Mouse (Mus musculus): Measurements from ENCODE around the gene Cope. TPM values are rescaled to one million over a fixed set of nuclear protein-coding genes. Genes with fewer than 3 reads are reported as not detected.

Gene Cope
- polyA plus RNA-seq, 1 experiment from 2014 or later, result 288 TPM

Other genes with a start within 250 kb of the Cope start
- gene Tm6sf2, start 229.6 kb upstream of the Cope start, polyA plus RNA-seq (2014; fragmentation: Nextera tagmentation; extraction: Ambion mirVana), result 1.0 and 1.9 TPM in 2 replicates
- gene Hapln4, start 219.1 kb upstream of the Cope start, polyA plus RNA-seq (2014; fragmentation: Nextera tagmentation; extraction: Ambion mirVana), result 0.80 and 1.1 TPM in 2 replicates
- gene Ncan, start 181.6 kb upstream of the Cope start, polyA plus RNA-seq (2014; fragmentation: Nextera tagmentation; extraction: Ambion mirVana), result 141 and 152 TPM in 2 replicates
- gene Nr2c2ap, start 171.2 kb upstream of the Cope start, polyA plus RNA-seq (2014; fragmentation: Nextera tagmentation; extraction: Ambion mirVana), result 29.1 and 29.5 TPM in 2 replicates
- 7.2 and 8.2 TPM in 2 replicates for gene Rfxank, start 163.4 kb upstream of the Cope start, polyA plus RNA-seq (2014; fragmentation: Nextera tagmentation; extraction: Ambion mirVana)
- gene Borcs8, start 163.0 kb upstream of the Cope start, polyA plus RNA-seq (2014; fragmentation: Nextera tagmentation; extraction: Ambion mirVana), result 62.1 and 62.7 TPM in 2 replicates
- 0.73 and 0.83 TPM in 2 replicates for gene Mef2b, start 162.8 kb upstream of the Cope start, polyA plus RNA-seq (2014; fragmentation: Nextera tagmentation; extraction: Ambion mirVana)
- 37.4 and 39.9 TPM in 2 replicates for gene Tmem161a, start 130.2 kb upstream of the Cope start, polyA plus RNA-seq (2014; fragmentation: Nextera tagmentation; extraction: Ambion mirVana)
- 6.5 and 6.9 TPM in 2 replicates for gene Slc25a42, start 90.2 kb upstream of the Cope start, polyA plus RNA-seq (2014; fragmentation: Nextera tagmentation; extraction: Ambion mirVana)
- gene Sugp2, start 68.3 kb upstream of the Cope start, polyA plus RNA-seq (2014; fragmentation: Nextera tagmentation; extraction: Ambion mirVana), result 77.8 and 78.8 TPM in 2 replicates
- 97.6 and 102 TPM in 2 replicates for gene Armc6, start 68.1 kb upstream of the Cope start, polyA plus RNA-seq (2014; fragmentation: Nextera tagmentation; extraction: Ambion mirVana)
- 23.5 and 25.1 TPM in 2 replicates for gene Homer3, start 19.7 kb upstream of the Cope start, polyA plus RNA-seq (2014; fragmentation: Nextera tagmentation; extraction: Ambion mirVana)
- gene Ddx49, start within 50 bp of the Cope start, polyA plus RNA-seq (2014; fragmentation: Nextera tagmentation; extraction: Ambion mirVana), result 41.8 and 42.5 TPM in 2 replicates
- gene Cers1, start 13.3 kb downstream of the Cope start, polyA plus RNA-seq (2014; fragmentation: Nextera tagmentation; extraction: Ambion mirVana), result 42.9 TPM in 2 replicates
- 0.23 and 3.2 TPM in 2 replicates for gene Gdf1, start 27.3 kb downstream of the Cope start, polyA plus RNA-seq (2014; fragmentation: Nextera tagmentation; extraction: Ambion mirVana)
- gene Upf1, start 50.8 kb downstream of the Cope start, polyA plus RNA-seq (2014; fragmentation: Nextera tagmentation; extraction: Ambion mirVana), result 17.3 and 17.9 TPM in 2 replicates
- 0.10 and 0.27 TPM in 2 replicates for gene Comp, start 71.0 kb downstream of the Cope start, polyA plus RNA-seq (2014; fragmentation: Nextera tagmentation; extraction: Ambion mirVana)
- gene Crtc1, start 137.1 kb downstream of the Cope start, polyA plus RNA-seq (2014; fragmentation: Nextera tagmentation; extraction: Ambion mirVana), result 48.1 and 53.9 TPM in 2 replicates
- 28.5 and 30.0 TPM in 2 replicates for gene Klhl26, start 174.4 kb downstream of the Cope start, polyA plus RNA-seq (2014; fragmentation: Nextera tagmentation; extraction: Ambion mirVana)
- 143 and 149 TPM in 2 replicates for gene Tmem59l, start 184.8 kb downstream of the Cope start, polyA plus RNA-seq (2014; fragmentation: Nextera tagmentation; extraction: Ambion mirVana)
- gene Crlf1, start 190.6 kb downstream of the Cope start, polyA plus RNA-seq (2014; fragmentation: Nextera tagmentation; extraction: Ambion mirVana), result 6.3 and 6.9 TPM in 2 replicates
- gene Rex1bd, start 204.2 kb downstream of the Cope start, polyA plus RNA-seq (2014; fragmentation: Nextera tagmentation; extraction: Ambion mirVana), result 161 and 166 TPM in 2 replicates
- gene Uba52, start 208.3 kb downstream of the Cope start, polyA plus RNA-seq (2014; fragmentation: Nextera tagmentation; extraction: Ambion mirVana), result 622 and 778 TPM in 2 replicates
- gene Fkbp8, start 225.2 kb downstream of the Cope start, polyA plus RNA-seq (2014; fragmentation: Nextera tagmentation; extraction: Ambion mirVana), result 328 and 332 TPM in 2 replicates
- 45.4 and 46.5 TPM in 2 replicates for gene Kxd1, start 225.4 kb downstream of the Cope start, polyA plus RNA-seq (2014; fragmentation: Nextera tagmentation; extraction: Ambion mirVana)
- 14.8 and 15.1 TPM in 2 replicates for gene Ell, start 236.9 kb downstream of the Cope start, polyA plus RNA-seq (2014; fragmentation: Nextera tagmentation; extraction: Ambion mirVana)